Mouse (Mus musculus) adrenal gland, adult (tissue): Measurements from ENCODE around the gene Rpe65.

Source experiments
- DNase-seq, 2 experiments: peaks; one replicate each; pipeline ENCODE4 v3.0.0; 2022 to 2023; ENCODE audit warnings: low spot score in 1 of 2; ENCODE audit not compliant: inconsistent age in 2 of 2

Rpe65 gene

DNA sequence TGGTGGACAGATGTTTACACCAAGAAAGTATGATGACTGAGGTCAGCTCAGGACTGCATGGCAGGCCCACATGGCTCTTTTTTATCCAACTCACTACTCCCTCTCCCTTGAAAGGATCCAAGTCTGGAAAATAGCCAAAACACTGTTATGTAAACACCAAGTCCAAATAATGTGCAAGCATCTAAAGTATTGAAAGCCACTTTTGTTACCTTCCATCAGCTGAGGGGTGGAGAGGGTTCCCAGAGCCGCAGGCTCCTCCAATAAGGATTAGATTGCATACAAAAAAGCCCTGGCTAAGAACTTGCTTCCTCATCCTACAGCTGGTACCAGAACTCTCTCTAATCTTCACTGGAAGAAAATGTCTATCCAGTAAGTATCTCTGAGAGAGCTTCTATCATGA, at the start of gene Rpe65:
Gene Rpe65, plus strand, starts transcription at position 301 of the 400 bp plus-strand sequence.
- no peak for DNase-seq

DNA sequence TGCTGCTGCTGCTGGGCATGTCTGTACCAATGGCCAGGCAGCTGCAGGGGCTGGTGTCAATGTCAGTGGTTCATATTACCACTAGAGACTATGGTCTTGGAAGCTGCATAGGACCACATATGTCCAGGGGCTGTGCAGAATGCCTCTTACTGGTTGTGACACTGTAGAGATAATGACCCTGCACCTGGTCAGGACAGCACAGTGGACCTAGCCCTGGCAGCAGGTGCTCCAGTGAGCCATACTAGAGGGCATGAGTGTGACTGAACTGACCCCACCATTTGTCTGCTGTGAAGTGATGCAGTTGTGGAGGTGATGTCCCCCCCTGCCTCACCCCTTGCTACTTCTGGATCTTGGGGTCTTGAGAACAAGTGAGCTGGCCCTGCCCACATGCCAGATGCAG, 48.8 kb upstream of the Rpe65 start:
- no peak for DNase-seq

DNA sequence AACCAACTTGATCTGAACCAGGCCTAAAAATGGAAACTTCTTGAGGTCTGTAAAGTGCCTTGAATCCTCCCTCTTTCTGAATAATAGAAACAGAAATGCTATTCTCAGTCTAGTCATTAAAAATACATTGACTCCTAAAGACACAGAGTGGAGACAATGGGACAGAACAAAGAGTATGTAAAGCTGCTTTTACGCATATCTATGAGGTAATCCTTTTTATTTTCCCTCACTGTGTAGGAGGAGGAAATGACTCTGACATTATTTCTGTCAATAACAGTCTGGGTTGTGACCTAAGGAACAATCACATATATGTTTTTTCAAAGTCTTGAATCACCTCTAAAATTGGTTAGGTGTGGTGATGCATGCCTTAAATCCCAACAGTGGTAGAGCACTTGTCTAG, 16.0 kb downstream of the Rpe65 start:
- no peak for DNase-seq

DNA sequence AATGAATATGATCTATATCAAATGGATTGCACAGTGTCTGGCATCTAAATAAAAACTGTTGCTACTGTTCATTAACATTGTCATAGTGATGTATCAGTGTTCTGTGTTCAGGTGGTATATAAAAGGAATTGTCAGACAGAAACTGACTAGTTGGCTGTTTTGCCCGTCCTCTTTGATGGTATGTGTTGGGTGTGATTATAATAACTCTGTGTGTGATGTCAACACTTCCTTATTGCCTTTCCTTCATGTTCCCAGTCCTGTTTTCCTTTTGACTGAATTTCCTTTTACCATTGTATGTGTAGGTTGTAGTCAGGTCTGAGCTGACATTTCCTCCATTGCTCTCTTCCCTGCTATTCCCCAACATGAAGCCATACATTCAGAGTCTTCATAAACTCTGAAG, 22.1 kb downstream of the Rpe65 start:
- no peak for DNase-seq

DNA sequence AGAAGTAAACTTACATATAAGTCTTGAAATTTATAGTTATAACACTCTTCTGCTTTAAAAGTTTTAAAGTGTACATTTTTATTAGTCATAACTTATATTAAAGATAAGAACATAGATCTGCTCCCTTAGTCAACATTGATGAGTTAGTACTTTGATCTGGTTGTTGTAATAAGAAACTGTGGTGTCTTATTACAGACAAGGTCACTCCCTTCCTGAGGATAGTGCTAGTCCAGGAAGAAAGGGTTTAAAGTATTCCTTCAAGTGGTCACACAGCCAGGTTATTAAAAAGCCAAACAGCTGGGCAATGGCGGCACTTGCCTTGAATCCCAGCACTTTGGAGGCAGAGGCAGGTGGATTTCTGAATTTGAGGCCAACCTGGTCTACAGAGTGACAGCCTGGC, 25.0 kb downstream of the Rpe65 start:
- DNase-seq, result no peak

DNA sequence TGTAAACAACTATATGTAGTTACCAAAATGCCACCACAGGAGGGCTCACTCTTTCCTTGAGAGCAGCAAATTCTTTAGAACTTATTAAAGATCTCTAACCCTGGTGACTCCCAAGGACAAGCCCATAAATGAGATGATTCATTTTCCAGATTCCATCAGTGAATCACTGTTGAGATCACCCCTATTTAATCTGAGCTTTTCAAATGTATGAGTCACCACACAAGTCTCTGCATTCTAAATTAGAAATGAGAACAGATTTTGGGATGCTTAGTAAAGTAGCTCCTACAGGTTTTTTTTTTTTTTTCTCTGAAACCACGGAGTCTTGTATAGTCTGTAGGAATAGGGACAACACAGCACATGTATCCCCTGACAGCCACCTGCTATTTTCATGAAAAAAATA, 61.8 kb downstream of the Rpe65 start:
- DNase-seq, result peak in 1 of 2 experiments; percentile 72

DNA sequence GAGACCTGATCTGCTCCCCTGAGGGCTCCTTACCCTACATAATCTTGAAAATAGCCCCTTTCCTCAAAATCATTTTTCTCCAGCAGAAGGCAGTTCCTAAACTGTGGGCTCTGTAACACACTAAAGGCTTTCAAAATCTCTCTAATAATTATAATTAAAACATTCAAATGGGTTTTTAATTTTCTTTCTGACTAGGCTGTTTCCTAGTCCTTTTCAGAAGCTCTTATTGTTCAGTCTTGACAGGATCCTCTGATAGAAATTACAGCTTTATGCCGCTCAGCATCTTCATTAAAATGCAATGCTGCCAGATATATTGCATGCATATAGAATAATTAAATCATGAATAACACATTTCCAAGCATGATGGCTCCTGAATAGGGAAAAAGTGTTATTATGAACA, 64.4 kb downstream of the Rpe65 start:
- no peak for DNase-seq
